Mouse (Mus musculus) cerebellum, adult 2 months (tissue): ENCODE measurements at regions not wholly inside any gene's neighbourhood (a gene's known extent, or its start where the extent isn't known, plus 50 kb on each side); places are given as distances from the start of the nearest gene placed in this dataset.

Experiments
- DNase-seq, 2 experiments: peaks; one replicate each; pipeline ENCODE4 v3.0.0; 2021
- H3K27ac ChIP-seq: fragments of 200-500 bp; 2 replicates; pipeline ENCODE4 v1.5.1; 2012; ENCODE audit warnings: low read length, control low read depth, inconsistent platforms; ENCODE audit not compliant: insufficient read depth
- H3K27me3 ChIP-seq: fragments of 200-500 bp; 2 replicates; pipeline ENCODE4 v1.6.1; 2012; ENCODE audit warnings: inconsistent platforms, mild to moderate bottlenecking, low read length, moderate library complexity; ENCODE audit not compliant: control insufficient read depth, insufficient read depth
- H3K4me1 ChIP-seq: fragments of 200-500 bp; 2 replicates; pipeline ENCODE4 v1.6.1; 2011; ENCODE audit warnings: low read length; ENCODE audit not compliant: control insufficient read depth, insufficient read depth
- H3K4me3 ChIP-seq: fragments of 200-500 bp; replicated peaks from 2 replicates; pipeline ENCODE3; 2011; ENCODE audit warnings: mild to moderate bottlenecking, low read depth, low read length, control low read depth; ENCODE audit not compliant: insufficient read depth
- CTCF ChIP-seq: fragments of 200-500 bp; IDR thresholded peaks from 2 replicates; pipeline ENCODE4 v1.5.1; 2011; ENCODE audit warnings: low read depth, mild to moderate bottlenecking, control low read depth, low read length, moderate library complexity, borderline replicate concordance; ENCODE audit not compliant: insufficient read depth
- POLR2A ChIP-seq: fragments of 200-500 bp; IDR thresholded peaks from 2 replicates; pipeline ENCODE4 v1.6.1; 2011; ENCODE audit warnings: low read length, control low read depth, borderline replicate concordance; ENCODE audit not compliant: insufficient read depth
- WGBS: fragments of 180-500 bp; shearing (Covaris S2); methylation state at CpG from one replicate; pipeline ENCODE4 v1.1.7; 2018; 5-methylcytosine and 5-hydroxymethylcytosine counted together

DNA sequence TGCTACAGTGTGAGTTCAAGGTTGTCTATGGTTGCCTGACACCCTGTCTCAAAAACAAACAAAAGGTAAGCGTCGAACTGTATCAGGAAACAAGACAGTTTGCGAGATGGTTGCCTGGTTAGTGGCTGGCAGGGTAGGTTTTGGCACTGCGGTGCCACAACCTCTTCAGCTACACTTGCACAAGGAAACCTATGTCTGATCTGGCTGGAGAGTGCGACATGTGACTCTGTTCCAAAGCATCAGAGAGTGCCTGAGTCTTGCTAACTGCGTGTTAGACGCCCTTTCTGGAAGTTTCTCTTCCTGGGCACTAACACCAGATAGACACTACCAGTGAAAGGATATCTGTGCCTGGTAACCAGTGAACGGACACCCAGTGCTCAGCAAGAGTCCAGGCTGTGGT, 62.1 kb upstream of the Atp1a1 start:
- Histone ChIP-seq H3K4me3 (no peak overlapping the region), H3K27ac (no peak overlapping the region), H3K4me1 (peaks cover 14% of the 10 kb centered on the region; the same call in 1 of the 2 replicates), H3K27me3 (no peaks in the 10 kb centered on the region)
- no peak for DNase-seq
- TF ChIP-seq POLR2A (no peak), CTCF (no peak)
- 97% methylated on average over 8 of the region's 8 CpGs for WGBS

DNA sequence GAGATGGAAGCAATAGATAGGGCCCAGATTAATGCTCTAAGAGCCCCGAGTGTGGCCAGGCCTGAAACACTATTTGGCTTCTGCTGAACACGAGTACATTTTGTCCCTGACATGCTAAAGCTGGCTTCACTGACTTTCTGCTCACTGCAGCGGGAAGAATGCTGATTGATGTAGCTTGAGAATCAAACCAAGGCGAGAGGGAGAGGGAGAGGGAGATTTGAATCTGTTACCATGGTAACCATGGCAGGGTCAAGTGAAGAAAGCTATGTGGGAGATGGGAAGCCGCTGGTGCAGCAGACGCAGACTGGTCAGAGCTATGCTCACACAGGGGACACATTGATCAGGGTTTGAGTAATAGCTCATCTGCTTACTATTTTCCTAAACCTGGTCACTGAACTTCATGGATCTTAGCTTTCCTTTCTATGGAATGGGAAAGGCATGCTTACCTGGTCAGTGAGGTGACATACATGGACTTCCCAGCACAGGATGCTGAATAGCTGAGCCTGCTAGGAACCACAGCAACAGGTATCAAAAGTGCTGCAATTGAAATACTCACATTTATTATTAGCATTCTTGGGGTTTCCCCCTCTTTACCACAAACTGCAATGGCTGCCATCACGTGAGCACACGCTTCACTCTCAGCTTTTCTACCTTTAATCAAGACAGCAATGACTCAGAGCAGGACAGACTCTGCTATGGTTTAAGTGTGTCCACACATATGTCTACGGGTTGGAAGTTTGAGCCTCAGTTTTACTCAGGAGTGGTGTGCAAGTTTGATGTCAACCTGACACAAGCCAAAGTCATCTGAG, 56.9 kb upstream of the Atp1a1 start:
- no peak for TF ChIP-seq POLR2A
- TF ChIP-seq CTCF = no peak
- no peak overlapping the region for H3K27ac ChIP-seq
- 59% methylated on average over 9 of the region's 9 CpGs for WGBS
- no peak overlapping the region for H3K4me3 ChIP-seq
- no peak for DNase-seq
- H3K4me1 ChIP-seq = no peaks in the 10 kb centered on the region
- H3K27me3 ChIP-seq = no peaks in the 10 kb centered on the region

DNA sequence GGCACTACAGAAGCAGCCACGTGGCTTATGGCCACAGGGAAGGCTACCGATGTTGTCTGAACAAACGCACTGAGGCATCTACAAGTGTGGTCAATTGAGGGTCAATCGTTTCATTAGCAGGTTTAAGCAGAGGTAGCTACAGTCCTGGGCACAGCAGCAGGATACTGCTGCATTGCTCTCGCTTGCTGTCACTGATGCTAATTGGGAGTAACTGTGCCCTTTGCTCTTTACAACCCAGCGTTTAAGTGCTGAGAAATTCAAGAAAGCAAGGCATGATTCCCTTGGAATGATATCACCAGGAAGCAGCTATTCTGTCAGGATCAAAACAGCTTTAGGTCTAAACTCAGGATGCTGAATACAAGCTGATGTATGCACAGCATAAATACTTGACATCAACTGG, 56.2 kb upstream of the Atp1a1 start:
- H3K4me3 ChIP-seq = no peak overlapping the region
- WGBS = 66% methylated on average over 6 of the region's 6 CpGs
- no peak for TF ChIP-seq CTCF
- TF ChIP-seq POLR2A = no peak
- no peaks in the 10 kb centered on the region for H3K4me1 ChIP-seq
- no peak overlapping the region for H3K27ac ChIP-seq
- no peaks in the 10 kb centered on the region for H3K27me3 ChIP-seq
- DNase-seq = no peak

DNA sequence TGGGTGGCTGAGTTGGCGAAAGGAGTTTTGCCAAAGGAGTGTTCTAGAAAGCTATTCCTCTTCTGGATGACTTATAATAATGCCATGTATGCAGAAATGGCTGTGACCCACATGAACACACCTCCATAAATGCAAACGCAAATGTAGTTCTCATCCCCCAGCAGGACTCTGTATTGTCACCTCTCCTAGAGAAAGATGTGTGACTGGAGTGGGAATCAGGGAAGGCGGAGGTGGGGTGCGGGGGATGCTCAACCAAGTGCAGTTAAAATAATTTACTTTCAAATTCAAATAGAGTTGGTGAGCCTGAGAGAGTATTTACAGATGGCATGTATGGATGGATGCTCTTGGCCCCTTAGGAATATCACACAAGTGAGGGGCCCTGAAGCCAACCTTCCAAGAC, 55.7 kb upstream of the Atp1a1 start:
- no peak for DNase-seq
- TF ChIP-seq CTCF (no peak), POLR2A (no peak)
- Histone ChIP-seq H3K4me3 (no peak overlapping the region), H3K27me3 (no peaks in the 10 kb centered on the region), H3K27ac (no peak overlapping the region), H3K4me1 (no peaks in the 10 kb centered on the region)
- WGBS = 93% methylated on average over 4 of the region's 4 CpGs

DNA sequence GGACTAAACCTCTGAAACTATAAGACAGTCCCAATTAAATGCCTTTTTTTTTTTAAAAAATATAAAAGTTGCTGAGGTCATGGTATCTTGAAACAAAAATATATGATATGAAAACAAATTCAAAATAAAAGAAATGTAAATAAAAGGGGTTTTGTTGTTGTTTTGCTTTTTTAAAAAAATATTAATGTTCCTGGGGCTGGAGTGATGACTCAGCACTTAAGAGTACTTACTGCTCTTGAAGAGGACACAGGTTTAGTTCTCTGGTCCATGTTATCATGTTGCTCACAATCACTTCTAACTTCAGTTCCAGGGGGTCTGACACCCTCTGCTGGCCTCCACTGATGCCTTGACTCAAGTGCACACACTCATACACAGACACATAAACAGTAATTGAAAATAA, 53.5 kb upstream of the Atp1a1 start:
- no peaks in the 10 kb centered on the region for H3K27me3 ChIP-seq
- H3K4me1 ChIP-seq = peaks cover 5% of the 10 kb centered on the region
- TF ChIP-seq CTCF = no peak
- TF ChIP-seq POLR2A = no peak
- H3K4me3 ChIP-seq = no peak overlapping the region
- DNase-seq = no peak
- H3K27ac ChIP-seq = no peak overlapping the region

DNA sequence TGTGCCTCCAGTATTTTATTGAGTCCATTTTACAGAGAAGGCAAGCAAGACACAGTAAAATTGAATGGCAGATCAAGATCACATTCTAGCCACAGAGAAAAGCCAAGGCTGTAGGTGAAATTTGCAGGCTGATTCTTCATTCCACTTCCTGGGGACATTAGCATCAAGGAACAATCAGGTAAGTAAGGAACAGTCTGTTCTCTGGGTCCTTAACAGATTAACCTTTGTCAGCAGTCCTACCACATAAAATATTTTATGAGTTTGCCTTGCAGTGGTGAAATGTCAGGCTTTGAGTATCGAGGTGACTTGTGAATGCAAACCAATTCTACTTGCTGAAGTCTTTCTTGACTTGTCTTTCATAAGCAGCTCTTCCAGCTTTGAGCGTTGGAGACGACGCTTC, 50.2 kb upstream of the Atp1a1 start:
- Histone ChIP-seq H3K27ac (no peak overlapping the region), H3K4me1 (peaks cover 15% of the 10 kb centered on the region), H3K4me3 (no peak overlapping the region), H3K27me3 (no peaks in the 10 kb centered on the region)
- no peak for DNase-seq
- TF ChIP-seq CTCF (no peak), POLR2A (no peak)
- WGBS = 94% methylated on average over 4 of the region's 4 CpGs
